In the genomic region with DNA sequence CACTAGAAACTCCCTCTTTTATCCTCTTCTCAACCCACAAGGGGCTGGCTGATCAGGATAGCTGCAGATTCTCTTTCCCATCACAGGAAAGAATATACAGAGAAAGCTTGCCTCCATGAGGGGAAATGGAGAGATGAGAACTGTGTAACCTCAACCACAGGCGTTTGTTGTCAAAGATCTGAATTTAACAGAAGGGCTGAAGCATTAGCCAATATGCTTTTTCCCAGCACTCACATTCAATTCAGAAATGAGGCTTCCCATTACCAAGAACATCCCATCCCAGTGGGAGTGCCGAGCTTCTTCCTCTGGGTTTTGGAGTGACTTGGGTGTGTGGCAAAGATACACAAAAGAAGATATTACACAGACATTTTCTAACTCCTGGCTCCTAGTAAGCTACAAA, we compare ENCODE assay signal across 17 mouse cellular contexts. TPM values are rescaled to one million over a fixed set of nuclear protein-coding genes. Genes with fewer than 3 reads are reported as not detected.
DNase-seq lines count a peak whose midpoint lies in the region.
"Had no signal": no experiment of that assay in that cellular context is flagged by ENCODE, and none has a peak within 500 bp of the region (broad histone marks: within the 10 kb centered on the region; RNA-seq: fewer than 3 reads in every experiment).

No protein-coding gene starts in this region.

- DNase-seq in layer of hippocampus, adult 11-12 months (ENCODE audit: low spot score) = peak; percentile 15
- no peak for DNase-seq in layer of hippocampus, adult 9-10 months (ENCODE audit: low spot score)
- DNase-seq in layer of hippocampus, adult 9-11 months = peak; percentile 16
- no peak for DNase-seq in layer of hippocampus, postnatal 25 days (ENCODE audit: extremely low spot score in 1 of 2, low spot score in 1 of 2)
- DNase-seq in telencephalon, adult 2 months (ENCODE audit: low read depth, low spot score) = peak; percentile 5
- DNase-seq in kidney, adult 18-20 months = no peak
- DNase-seq: adrenal gland, adult 8-10 months; adrenal gland, postnatal 14 days; adrenal gland, postnatal 36 days; B cell, adult 2 months; cerebellum, adult 11 months; cerebellum, adult 18-20 months; cerebellum, adult 8-10 months; cerebellum, adult 9-11 months; cerebellum, postnatal 14 days; cerebellum, postnatal 36 days; embryo, embryonic 11 days had no signal

RNA-seq across cellular contexts. Expression of gene Lin7c, which starts 31.0 kb away (rescaled TPM):
- 100 to 1,000 TPM; 110 to 111 TPM for total RNA-seq in layer of hippocampus, postnatal 25 days (2021)

RNA-seq across cellular contexts. Expression of gene Lgr4, which starts 57.8 kb away (rescaled TPM):
- 10 to 100 TPM; 27.7 to 33.5 TPM for total RNA-seq in layer of hippocampus, postnatal 25 days (2021)

Comparison
In these comparisons a context has a peak if more than half of its experiments do, and no peak if none do; other contexts are left out.
1. DNase-seq: peak in layer of hippocampus, adult 11-12 months (single experiment), layer of hippocampus, adult 9-11 months (single experiment) and telencephalon, adult 2 months (single experiment); none in layer of hippocampus, adult 9-10 months (single experiment), layer of hippocampus, postnatal 25 days (0 of 2) and kidney, adult 18-20 months (single experiment).